Mouse (Mus musculus): Measurements from ENCODE around the gene Tas2r143.

DNA sequence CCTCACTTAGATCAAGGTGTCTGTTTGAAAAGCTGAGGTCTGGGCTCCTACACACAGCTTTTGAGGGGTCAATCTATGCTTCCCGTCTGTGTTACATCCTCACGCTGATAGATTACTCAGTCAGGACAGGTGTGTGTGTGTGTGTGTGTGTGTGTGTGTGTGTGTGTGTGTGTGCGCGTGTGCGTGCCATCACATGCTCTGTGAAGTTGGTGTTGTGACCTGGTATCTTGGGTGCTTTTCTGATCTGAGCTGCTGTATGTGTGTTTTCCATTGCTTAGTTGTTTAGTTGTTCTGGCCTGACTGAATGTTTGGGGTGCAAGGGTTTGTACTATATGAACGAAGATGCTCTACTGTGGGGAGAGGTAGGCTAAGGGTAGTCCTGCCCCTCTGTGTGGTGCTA is 44.7 kb upstream of the Tas2r143 start:
- TF ChIP-seq EP300 (IDR thresholded peaks at IDR 0.05; ENCODE audit: low read depth) (no peak), CTCF (IDR thresholded peaks at IDR 0.05; ENCODE audit: low read depth) (no peak)

Data from heart, postnatal 0 days (tissue).